Mouse (Mus musculus): ENCODE data around the gene Fam172a. TPM values are rescaled to one million over a fixed set of nuclear protein-coding genes. Genes with fewer than 3 reads are reported as not detected.

Gene Fam172a
- polyA plus RNA-seq, 1 experiment from 2014 or later = 36.9 TPM

DNA sequence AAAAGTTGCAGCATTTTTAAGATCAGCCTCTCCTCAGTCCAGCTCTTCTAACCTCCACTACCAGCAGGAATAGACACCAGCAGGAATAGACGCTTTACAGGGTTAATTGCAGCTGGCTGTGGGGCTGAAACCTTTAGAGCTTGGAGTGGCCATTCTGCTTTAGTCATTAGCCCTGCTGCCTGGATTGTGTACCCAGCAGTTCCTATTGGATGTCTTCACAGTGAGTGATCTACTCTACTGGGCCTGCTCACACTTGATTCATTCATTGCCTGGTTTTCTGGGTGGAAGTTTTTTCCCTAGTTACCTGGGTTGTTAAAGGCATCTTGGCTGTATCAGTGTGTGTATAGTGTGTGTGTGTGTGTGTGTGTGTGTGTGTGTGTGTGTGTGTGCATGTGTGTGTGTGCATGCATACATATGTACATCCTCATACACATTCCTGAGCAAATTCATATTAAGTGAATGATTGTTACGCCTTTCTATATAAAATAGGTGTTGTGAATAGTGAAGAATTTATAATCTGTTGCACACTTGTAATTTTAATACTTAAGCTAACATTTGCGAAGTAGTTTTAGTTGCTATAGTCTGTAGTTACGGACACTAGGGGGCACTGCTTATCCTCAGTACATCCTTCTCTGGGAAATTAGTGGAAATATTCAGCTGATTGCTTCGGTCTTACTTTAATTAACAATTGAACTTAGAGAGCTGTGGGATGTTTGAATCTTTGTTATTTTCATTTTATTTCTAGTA lies 280.4 kb downstream of the Fam172a start:
- H3K9me3 ChIP-seq = no peaks in the 10 kb centered on the region
- H3K27ac ChIP-seq = no peak overlapping the region

DNA sequence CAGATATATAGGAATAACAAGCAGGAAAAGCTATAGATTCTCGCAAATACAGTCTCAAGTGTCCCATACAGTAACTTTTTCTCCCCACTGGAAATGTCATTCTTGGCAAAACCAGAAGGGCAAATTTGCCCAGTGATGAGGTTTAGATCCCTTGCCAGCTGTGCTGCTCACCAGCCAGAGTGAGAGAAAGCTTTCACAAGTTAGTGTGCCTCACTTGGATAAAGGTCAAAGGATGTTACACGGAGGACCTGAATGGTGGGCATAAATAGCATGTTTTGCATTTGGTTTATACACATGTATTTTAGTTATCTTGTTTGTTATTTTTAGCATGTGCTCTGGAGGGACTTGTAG lies 281.0 kb downstream of the Fam172a start:
- Histone ChIP-seq H3K4me2 (replicated peaks) (no peak overlapping the region), H3K4me1 (no peaks in the 10 kb centered on the region), H3K27ac (no peak overlapping the region), H3K9ac (no peak overlapping the region), H3K4me3 (no peak overlapping the region), H3K27me3 (replicated peaks) (no peaks in the 10 kb centered on the region), H3K9me3 (no peaks in the 10 kb centered on the region), H3K36me3 (no peaks in the 10 kb centered on the region)
- 81% methylated on average over 2 of the region's 2 CpGs for WGBS
- ATAC-seq (ENCODE audit: low FRiP score, low read depth) = no peak

More for the DNA sequence above, 280.4 kb downstream of the Fam172a start:
- no peak overlapping the region for H3K4me3 ChIP-seq
- H3K27me3 ChIP-seq (replicated peaks) = no peaks in the 10 kb centered on the region
- peak; percentile 56; the same call in 1 of the 2 replicates for ATAC-seq (ENCODE audit: low FRiP score, low read depth)
- no peak overlapping the region for H3K9ac ChIP-seq
- 25% methylated on average over 5 of the region's 5 CpGs for WGBS
- H3K36me3 ChIP-seq = no peaks in the 10 kb centered on the region
- no peak overlapping the region for H3K4me2 ChIP-seq (replicated peaks)
- H3K4me1 ChIP-seq = no peaks in the 10 kb centered on the region

DNA sequence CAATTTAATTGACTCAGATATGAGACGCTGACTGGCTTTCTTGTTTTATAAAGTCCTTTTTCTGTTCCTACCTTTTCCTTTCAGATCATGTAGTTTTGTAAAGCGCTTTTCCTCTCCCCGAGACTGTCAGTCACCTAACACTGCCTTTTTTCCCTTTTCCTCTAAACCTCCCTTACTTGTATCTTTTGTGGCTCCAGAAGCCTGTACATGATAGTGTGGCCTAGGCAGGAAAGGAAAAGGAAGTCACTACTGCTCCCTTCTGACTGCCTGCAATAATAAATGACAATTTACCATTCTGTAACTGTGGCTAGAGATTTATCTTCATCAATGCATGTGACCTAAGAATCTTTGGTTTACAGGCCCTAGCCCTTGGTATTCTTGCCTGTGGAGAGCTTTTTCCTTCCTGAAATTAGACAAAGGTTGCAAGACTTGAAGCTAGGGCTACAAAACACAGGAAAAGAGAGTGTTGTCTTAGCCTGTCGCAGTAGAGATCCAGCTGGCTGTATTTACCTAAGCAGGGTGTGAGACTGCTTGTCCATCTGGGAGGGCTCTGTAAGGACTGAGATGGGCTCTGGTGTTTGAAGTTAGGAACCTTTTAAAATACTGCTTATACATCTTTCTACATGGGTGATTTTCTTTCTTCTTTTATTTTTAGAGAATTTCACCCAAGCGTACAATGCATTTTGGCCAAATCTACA lies 289.5 kb downstream of the Fam172a start:
- no peaks in the 10 kb centered on the region for H3K36me3 ChIP-seq
- no peak overlapping the region for H3K27ac ChIP-seq
- ATAC-seq (ENCODE audit: low FRiP score, low read depth) = no peak
- H3K4me3 ChIP-seq = no peak overlapping the region
- H3K27me3 ChIP-seq (replicated peaks) = no peaks in the 10 kb centered on the region
- H3K4me2 ChIP-seq (replicated peaks) = no peak overlapping the region
- no peaks in the 10 kb centered on the region for H3K9me3 ChIP-seq
- WGBS = 74% methylated on average over 5 of the region's 5 CpGs
- 0 out of 2 replicates have a peak, but pooled peaks cover 4% of the 10 kb centered on the region for H3K4me1 ChIP-seq
- no peak overlapping the region for H3K9ac ChIP-seq

DNA sequence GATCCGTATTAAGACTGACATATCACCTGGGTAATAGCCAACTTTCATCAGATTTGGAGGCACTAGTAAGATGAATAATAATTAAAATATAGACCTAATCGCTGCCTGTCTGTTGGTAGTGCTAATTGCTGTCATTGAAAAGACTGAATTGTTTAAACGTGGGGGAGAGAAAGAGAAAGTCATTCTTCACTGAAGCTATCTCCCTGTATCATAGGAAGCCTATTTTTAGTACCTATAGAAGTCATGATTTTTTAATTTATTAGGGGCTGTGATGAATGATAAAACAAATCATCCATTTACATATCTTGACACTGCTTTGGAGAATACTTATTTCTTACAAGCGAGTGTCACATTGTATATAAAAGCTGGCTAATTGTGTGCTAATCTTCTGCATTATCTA lies 302.8 kb downstream of the Fam172a start:
- 62% methylated on average over 4 of the region's 4 CpGs for WGBS
- Histone ChIP-seq H3K27ac (no peak overlapping the region), H3K36me3 (no peaks in the 10 kb centered on the region), H3K9me3 (no peaks in the 10 kb centered on the region), H3K9ac (no peak overlapping the region), H3K27me3 (replicated peaks) (no peaks in the 10 kb centered on the region), H3K4me3 (no peak overlapping the region), H3K4me1 (peaks cover 5% of the 10 kb centered on the region; the same call in 1 of the 2 replicates), H3K4me2 (replicated peaks) (no peak overlapping the region)
- ATAC-seq (ENCODE audit: low FRiP score, low read depth) = no peak

DNA sequence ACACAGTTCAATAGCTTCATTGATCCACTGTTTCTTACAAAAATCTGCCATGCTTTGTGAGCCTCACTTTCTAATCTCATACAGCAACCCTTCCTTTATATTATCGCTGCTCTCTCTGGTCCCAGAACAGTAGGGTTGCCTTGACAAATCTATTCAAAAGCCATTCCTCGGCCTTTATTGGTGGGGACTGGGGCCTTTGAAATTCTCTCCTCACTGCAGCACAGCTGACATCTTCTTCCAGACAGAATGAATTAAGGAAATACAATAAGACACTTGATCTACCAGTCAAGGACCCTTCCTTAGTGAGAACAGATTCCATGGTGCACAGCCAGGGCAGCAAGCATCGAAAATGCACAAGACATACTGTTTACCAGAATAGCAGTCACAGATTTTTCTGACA lies 303.5 kb downstream of the Fam172a start:
- ATAC-seq (ENCODE audit: low FRiP score, low read depth) = peak; percentile 67
- H3K9ac ChIP-seq = no peak overlapping the region
- 14% methylated on average over 3 of the region's 3 CpGs for WGBS
- no peak overlapping the region for H3K27ac ChIP-seq
- no peak overlapping the region for H3K4me2 ChIP-seq (replicated peaks)
- H3K9me3 ChIP-seq = no peaks in the 10 kb centered on the region
- H3K4me3 ChIP-seq = no peak overlapping the region
- H3K4me1 ChIP-seq = peaks cover 5% of the 10 kb centered on the region; the same call in 1 of the 2 replicates
- no peaks in the 10 kb centered on the region for H3K27me3 ChIP-seq (replicated peaks)
- no peaks in the 10 kb centered on the region for H3K36me3 ChIP-seq

DNA sequence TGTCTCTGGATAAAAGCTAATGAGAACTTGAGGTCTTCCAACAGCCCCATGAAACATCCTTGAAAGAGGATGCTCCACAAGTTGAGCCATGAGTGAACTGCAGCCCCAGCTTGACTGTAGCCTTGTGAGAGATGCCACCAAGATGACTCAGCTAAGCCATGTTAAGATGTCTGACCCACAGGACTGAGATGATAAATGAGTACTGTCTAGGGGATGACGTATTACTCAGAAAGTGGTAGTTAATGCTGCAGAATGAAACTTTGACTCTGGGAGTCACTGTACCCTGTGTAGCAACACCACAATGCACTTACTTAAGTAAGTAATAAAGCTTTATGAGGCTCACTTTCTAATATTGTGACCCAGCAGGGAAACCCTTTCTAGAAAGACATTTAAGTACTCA lies 308.3 kb downstream of the Fam172a start:
- WGBS = 97% methylated on average over 1 of the region's 1 CpGs
- Histone ChIP-seq H3K9me3 (no peaks in the 10 kb centered on the region), H3K27me3 (replicated peaks) (no peaks in the 10 kb centered on the region), H3K4me2 (replicated peaks) (no peak overlapping the region), H3K4me3 (no peak overlapping the region), H3K9ac (no peak overlapping the region), H3K4me1 (peaks cover 5% of the 10 kb centered on the region; the same call in 1 of the 2 replicates), H3K36me3 (no peaks in the 10 kb centered on the region), H3K27ac (no peak overlapping the region)
- ATAC-seq (ENCODE audit: low FRiP score, low read depth) = no peak

DNA sequence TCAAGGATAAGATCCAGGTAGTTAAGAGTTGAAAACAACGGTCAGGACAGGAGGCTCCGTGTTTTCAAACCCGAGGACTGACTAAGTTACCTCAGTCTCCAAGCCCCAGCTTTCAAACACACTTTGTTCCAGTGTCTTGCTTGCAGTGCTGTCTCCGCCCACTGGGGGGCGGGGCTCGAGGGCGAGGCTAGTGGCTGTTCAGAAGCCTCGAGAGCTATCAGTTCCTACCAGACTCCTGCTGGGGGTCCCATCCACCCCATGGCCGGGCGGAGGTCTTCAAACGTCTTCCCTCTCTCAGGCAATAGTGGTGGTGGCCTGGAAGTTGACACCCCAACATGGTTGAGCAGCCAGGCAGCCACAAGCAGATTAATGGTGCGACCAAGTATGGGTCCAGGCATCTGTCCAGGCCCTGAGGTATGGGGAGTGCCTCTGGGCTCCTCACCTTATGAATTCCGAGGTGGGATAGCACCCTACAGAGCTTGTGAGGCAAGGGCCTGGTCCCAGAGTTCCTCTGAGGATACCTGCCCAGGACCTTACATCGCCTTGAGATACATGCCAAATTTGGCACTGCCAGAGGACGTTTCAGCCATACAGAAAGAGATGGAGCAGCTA lies 323.0 kb downstream of the Fam172a start, which contains the start of gene Pou5f2:
Pou5f2 (plus strand) TSS at position 220 of the 612 bp plus-strand sequence.
- Histone ChIP-seq H3K27me3 (replicated peaks) (no peaks in the 10 kb centered on the region), H3K4me1 (no peaks in the 10 kb centered on the region), H3K9ac (no peak within 1 kb of the TSS), H3K4me2 (replicated peaks) (no peak within 1 kb of the TSS), H3K27ac (no peak within 1 kb of the TSS), H3K4me3 (no peak within 1 kb of the TSS), H3K9me3 (no peaks in the 10 kb centered on the region), H3K36me3 (no peaks in the 10 kb centered on the region)
- 51% methylated on average over 15 of the region's 15 CpGs for WGBS
- ATAC-seq (ENCODE audit: low FRiP score, low read depth) = no peak

DNA sequence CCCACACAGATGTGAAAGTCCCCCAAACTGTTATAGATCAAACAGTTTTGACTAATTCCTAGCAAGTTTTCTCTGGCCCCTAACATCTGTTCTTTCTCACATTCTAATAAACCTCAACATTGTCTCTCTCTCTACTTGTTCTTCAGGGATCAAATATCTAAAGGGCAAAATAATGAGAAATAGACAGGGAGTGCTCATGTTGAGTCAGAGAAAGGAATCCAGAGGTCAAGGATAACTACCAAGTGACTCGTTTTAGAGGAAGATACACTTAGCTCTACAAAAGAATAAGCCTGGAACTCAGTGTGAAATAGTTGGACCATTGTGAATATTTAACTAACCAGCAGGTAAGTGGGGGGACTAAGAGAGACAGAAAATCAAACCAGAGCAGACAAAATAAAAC lies 331.0 kb downstream of the Fam172a start:
- no peak for ATAC-seq (ENCODE audit: low FRiP score, low read depth)
- Histone ChIP-seq H3K36me3 (no peaks in the 10 kb centered on the region), H3K9me3 (no peaks in the 10 kb centered on the region), H3K27me3 (replicated peaks) (no peaks in the 10 kb centered on the region), H3K4me2 (replicated peaks) (no peak overlapping the region), H3K4me3 (no peak overlapping the region), H3K27ac (no peak overlapping the region), H3K4me1 (no peaks in the 10 kb centered on the region), H3K9ac (no peak overlapping the region)
- WGBS = 48% methylated on average over 1 of the region's 1 CpGs

DNA sequence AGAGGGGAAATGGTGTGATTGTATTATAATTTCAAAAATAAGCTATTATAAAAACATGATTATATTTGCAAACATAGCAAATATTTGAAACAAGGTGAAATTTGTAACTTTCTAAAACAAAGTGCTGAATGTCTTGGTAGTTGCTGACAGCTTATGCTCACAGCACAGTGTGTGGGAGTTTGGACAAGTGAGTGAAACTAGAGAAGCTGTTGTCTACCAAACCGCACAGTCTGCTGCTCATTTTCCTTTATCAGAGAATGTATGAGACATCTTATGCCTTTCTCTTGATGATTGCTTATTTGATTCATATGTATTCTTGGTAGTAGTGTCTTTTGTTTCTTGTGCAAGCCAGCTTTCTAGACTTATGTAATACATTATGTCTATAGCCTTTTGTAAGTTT lies 335.4 kb downstream of the Fam172a start:
- no peaks in the 10 kb centered on the region for H3K27me3 ChIP-seq (replicated peaks)
- H3K4me3 ChIP-seq = no peak overlapping the region
- no peak for ATAC-seq (ENCODE audit: low FRiP score, low read depth)
- no peak overlapping the region for H3K4me2 ChIP-seq (replicated peaks)
- 90% methylated on average over 1 of the region's 1 CpGs for WGBS
- no peaks in the 10 kb centered on the region for H3K4me1 ChIP-seq
- H3K36me3 ChIP-seq = no peaks in the 10 kb centered on the region
- H3K9me3 ChIP-seq = no peaks in the 10 kb centered on the region
- H3K9ac ChIP-seq = no peak overlapping the region
- H3K27ac ChIP-seq = no peak overlapping the region

DNA sequence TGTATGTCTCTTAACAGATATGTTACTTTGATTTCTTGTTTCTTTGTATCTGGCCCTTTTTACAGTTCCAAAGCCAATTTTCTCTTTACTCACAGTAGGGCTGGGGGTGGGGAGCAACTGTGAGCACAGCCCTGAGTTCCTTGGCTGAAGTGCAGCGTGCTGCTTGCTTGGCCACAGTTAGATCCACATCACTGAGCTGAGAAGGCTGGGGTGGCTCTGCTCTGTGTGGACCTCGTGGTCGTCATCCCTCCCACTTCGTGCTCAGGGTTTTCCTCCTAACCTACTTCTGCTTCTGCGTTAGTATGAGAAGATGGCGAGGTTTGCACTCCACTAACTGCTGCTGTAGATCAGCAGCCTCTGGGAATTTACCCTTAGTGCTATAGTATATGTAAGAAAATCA lies 341.4 kb downstream of the Fam172a start:
- Histone ChIP-seq H3K4me3 (no peak overlapping the region), H3K4me2 (replicated peaks) (no peak overlapping the region), H3K27ac (no peak overlapping the region), H3K4me1 (no peaks in the 10 kb centered on the region), H3K36me3 (no peaks in the 10 kb centered on the region), H3K27me3 (replicated peaks) (no peaks in the 10 kb centered on the region), H3K9me3 (no peaks in the 10 kb centered on the region), H3K9ac (no peak overlapping the region)
- ATAC-seq (ENCODE audit: low FRiP score, low read depth) = no peak
- WGBS = 71% methylated on average over 6 of the region's 6 CpGs

DNA sequence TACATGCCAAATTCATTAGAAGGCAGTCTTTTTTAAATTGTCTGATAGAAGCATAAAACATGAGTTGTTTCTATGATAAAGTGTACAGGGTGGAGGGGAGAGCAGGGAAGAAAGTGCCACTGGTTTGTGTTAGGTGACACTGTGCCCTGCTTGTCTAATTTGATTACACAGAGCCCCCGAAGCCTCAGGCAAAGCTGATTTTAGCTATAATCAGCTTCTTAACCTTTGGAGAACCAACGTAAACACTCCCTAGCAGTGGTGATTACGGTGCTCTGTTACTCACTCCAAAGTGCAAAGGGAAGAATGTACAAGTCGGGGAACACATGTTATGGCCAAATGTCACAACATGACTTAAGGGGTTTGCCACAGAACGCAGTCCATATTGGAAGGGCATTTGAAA lies 343.3 kb downstream of the Fam172a start:
- Histone ChIP-seq H3K27me3 (replicated peaks) (no peaks in the 10 kb centered on the region), H3K9ac (no peak overlapping the region), H3K9me3 (no peaks in the 10 kb centered on the region), H3K4me3 (no peak overlapping the region), H3K36me3 (no peaks in the 10 kb centered on the region), H3K4me1 (no peaks in the 10 kb centered on the region), H3K27ac (no peak overlapping the region), H3K4me2 (replicated peaks) (no peak overlapping the region)
- no peak for ATAC-seq (ENCODE audit: low FRiP score, low read depth)
- 68% methylated on average over 5 of the region's 5 CpGs for WGBS

DNA sequence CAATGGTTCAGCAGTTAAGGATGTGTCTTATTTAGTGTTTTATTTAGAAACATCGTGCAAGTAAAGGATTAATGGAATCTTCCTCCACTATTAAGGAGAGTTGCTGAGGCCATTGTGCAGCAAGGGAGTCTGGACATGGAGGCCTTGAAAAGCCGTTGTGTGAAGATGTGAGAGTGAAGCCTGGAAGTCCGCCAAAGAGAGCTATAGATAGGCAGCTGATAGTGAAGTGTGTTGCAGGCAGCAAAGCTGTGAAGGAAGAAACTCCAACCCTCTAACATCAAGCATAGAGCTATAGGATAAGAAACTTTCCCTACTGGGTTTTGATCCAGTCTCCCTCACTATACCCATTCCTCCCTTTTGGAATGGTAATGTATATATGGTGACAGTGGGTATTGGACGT lies 385.9 kb downstream of the Fam172a start:
- 87% methylated on average over 4 of the region's 4 CpGs for WGBS
- no peaks in the 10 kb centered on the region for H3K27me3 ChIP-seq (replicated peaks)
- no peak overlapping the region for H3K4me3 ChIP-seq
- no peaks in the 10 kb centered on the region for H3K4me1 ChIP-seq
- H3K9ac ChIP-seq = no peak overlapping the region
- no peaks in the 10 kb centered on the region for H3K36me3 ChIP-seq
- no peak for ATAC-seq (ENCODE audit: low FRiP score, low read depth)
- H3K27ac ChIP-seq = no peak overlapping the region
- H3K4me2 ChIP-seq (replicated peaks) = no peak overlapping the region
- H3K9me3 ChIP-seq = no peaks in the 10 kb centered on the region
